Mouse (Mus musculus) liver, adult 2 months (tissue): ENCODE results near the gene Prkcb.

Experiments used
- CTCF ChIP-seq: fragments of 200-500 bp; IDR thresholded peaks from 2 replicates; pipeline ENCODE4 v1.5.1; 2011; ENCODE audit warnings: low read depth, low read length, control low read depth
- POLR2A ChIP-seq: fragments of 200-500 bp; IDR thresholded peaks from 2 replicates; pipeline ENCODE4 v1.6.1; 2011; ENCODE audit warnings: low read length, control low read depth; ENCODE audit not compliant: insufficient read depth; ENCODE audit errors: extremely low read depth

DNA sequence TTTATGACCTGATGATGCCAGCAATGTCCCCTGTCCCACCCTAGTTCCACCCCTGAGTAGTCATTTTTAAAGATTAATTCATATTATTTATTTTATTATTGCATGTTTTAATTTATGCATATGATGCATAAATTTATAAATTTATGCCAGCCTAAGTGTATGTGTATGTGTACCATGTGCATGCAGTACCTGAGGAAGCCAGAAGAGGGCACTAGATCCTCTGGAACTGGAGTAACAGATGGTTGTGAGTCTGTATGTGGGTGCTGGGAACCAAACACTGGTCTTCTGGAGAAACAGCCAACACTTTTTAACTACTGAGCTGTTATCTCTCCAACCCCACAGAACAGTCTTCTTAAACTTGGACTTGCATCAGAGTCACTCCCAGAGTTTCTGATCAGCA, 186.5 kb downstream of the Prkcb start:
- TF ChIP-seq CTCF (no peak), POLR2A (no peak)
